Mouse (Mus musculus) ovary, postnatal 14 days (tissue): ENCODE data around the gene Timm9.
"Not testable (repeated sequence)": the region's sequence is repeated elsewhere in the genome, so short reads cannot be mapped to it uniquely, and the experiment has no call there.

ENCODE experiments used
- DNase-seq: peaks from one replicate; pipeline ENCODE4 v3.0.0; 2022; ENCODE audit warnings: low spot score

Timm9 gene

DNA sequence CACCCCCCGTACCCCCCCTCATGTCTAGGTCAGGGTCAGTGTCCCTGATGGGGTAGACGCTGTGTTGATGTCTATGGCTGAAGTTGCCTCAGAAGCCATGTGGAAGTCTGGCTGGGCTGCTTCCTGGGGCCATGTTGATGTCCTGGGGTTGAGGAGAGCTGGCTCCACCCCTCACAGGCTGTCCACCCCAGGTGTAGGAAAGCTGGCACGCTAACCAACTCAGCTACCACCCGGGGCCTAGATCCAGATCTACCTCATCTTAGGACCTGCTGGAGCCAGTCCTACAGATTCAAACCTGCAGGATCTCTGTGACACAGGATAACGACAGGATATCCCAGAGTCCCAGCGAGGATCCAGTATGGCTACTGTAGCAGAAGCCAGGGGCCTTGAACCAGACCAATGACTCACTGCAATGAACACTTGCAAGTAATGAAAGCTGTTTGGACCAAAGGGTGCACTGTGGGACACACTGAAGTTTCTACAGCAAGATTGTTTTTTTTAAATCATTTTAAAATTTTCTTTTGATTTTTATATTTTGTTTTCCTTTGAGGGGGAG, 29.2 kb downstream of the Timm9 start:
- DNase-seq, result no peak

DNA sequence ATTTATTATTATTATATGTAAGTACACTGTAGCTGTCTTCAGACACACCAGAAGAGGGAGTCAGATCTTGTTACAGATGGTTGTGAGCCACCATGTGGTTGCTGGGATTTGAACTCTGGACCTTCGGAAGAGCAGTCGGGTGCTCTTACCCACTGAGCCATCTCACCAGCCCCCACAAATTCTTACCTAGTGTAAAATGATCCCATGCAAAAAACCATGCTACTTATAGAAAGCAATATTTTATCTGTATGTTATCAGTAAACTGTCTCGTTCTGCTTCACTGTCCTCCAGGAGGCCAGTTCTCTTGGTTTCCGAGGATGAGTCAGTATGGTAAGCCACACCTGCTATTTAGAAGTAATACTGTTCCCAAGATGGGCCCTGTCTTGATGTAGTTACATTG, 32.2 kb downstream of the Timm9 start:
- DNase-seq, result not testable (repeated sequence)

- DNase-seq, result no peak
Measured at GRCm38 (mm10) chr12:71086331-71086730, 50.2 kb downstream of the Timm9 start.
